Mouse (Mus musculus) CH12.LX (cell line): ENCODE results near the gene Mplkip. TPM values are rescaled to one million over a fixed set of nuclear protein-coding genes. Genes with fewer than 3 reads are reported as not detected.
A peak's percentile ranks its signal among the peaks of the same experiment; 100 is the strongest.

Source experiments
- DNase-seq: peaks from one replicate; pipeline ENCODE4 v3.0.0-alpha.2; 2013; ENCODE audit errors: extremely low read depth
- H3K27ac ChIP-seq: 2 replicates; pipeline ENCODE4 v1.5.1; 2012; ENCODE audit warnings: low read depth, mild to moderate bottlenecking, control low read depth, moderate library complexity; ENCODE audit not compliant: insufficient read depth
- H3K27me3 ChIP-seq: replicated peaks from 2 replicates; pipeline ENCODE3; 2012; ENCODE audit warnings: inconsistent platforms
- H3K36me3 ChIP-seq, 2 experiments: replicated peaks in 1 of 2; 2 replicates each; pipeline versions ENCODE3 to v1.6.1; 2012; ENCODE audit warnings: inconsistent platforms in 1 of 2, low read length in 1 of 2, mild to moderate bottlenecking in 1 of 2, mixed read lengths in 1 of 2, moderate library complexity in 1 of 2; ENCODE audit not compliant: control insufficient read depth in 1 of 2, insufficient read depth in 1 of 2
- H3K4me1 ChIP-seq, 2 experiments: 2 replicates each; pipeline ENCODE4 v1.6.1; 2012; ENCODE audit warnings: inconsistent platforms in 1 of 2, moderate library complexity in 1 of 2; ENCODE audit not compliant: insufficient read depth in 2 of 2, control insufficient read depth in 1 of 2
- H3K4me2 ChIP-seq: 2 replicates; pipeline ENCODE4 v1.6.1; 2012; ENCODE audit warnings: low read depth, mild to moderate bottlenecking, control low read depth; ENCODE audit not compliant: poor library complexity, insufficient read depth, severe bottlenecking
- H3K4me3 ChIP-seq, 3 experiments: fragments of 150-350 bp in 1 of 3; sonication (generic) in 1 of 3; replicated peaks in 1 of 3; 2 replicates each; pipeline versions ENCODE3 to v1.5.1; 2011 to 2012; ENCODE audit warnings: low read depth in 2 of 3, low read length in 2 of 3, mild to moderate bottlenecking in 2 of 3, moderate library complexity in 2 of 3, control low read depth in 1 of 3, improper control_type of control experiment in 1 of 3, inconsistent platforms in 1 of 3, mixed read lengths in 1 of 3; ENCODE audit not compliant: poor library complexity in 1 of 3
- H3K79me2 ChIP-seq: replicated peaks from 2 replicates; pipeline ENCODE4 v1.6.1; 2012; ENCODE audit warnings: mild to moderate bottlenecking, moderate library complexity; ENCODE audit not compliant: control insufficient read depth, poor library complexity, insufficient read depth, severe bottlenecking; ENCODE audit errors: extremely low read depth
- H3K9ac ChIP-seq: 2 replicates; pipeline ENCODE4 v1.6.1; 2012; ENCODE audit warnings: low read depth, mild to moderate bottlenecking, control low read depth, moderate library complexity; ENCODE audit not compliant: insufficient read depth
- H3K9me3 ChIP-seq: replicated peaks from 2 replicates; pipeline ENCODE3; 2012; ENCODE audit warnings: low read length, inconsistent platforms, mixed read lengths
- BHLHE40 ChIP-seq: IDR thresholded peaks from 2 replicates; pipeline ENCODE4 v1.6.1; 2011; ENCODE audit warnings: mild to moderate bottlenecking, low read depth, low read length, improper control_type of control experiment
- CHD2 ChIP-seq: IDR thresholded peaks from 2 replicates; pipeline ENCODE4 v1.6.1; 2011; ENCODE audit warnings: low read length, improper control_type of control experiment
- CTCF ChIP-seq, 2 experiments: IDR thresholded peaks in 1 of 2; conservative IDR thresholded peaks in 1 of 2; 2 replicates each; pipeline ENCODE4 v1.5.1; 2011 to 2012; ENCODE audit warnings: low read depth in 2 of 2, low read length in 2 of 2, improper control_type of control experiment in 1 of 2, inconsistent platforms in 1 of 2, mild to moderate bottlenecking in 1 of 2, moderate library complexity in 1 of 2
- E2F4 ChIP-seq: IDR thresholded peaks from 2 replicates; pipeline ENCODE4 v1.6.1; 2011; ENCODE audit warnings: low read depth, low read length, improper control_type of control experiment; ENCODE audit not compliant: insufficient replicate concordance
- EP300 ChIP-seq: IDR thresholded peaks from 2 replicates; pipeline ENCODE4 v1.6.1; 2011; ENCODE audit warnings: low read length, improper control_type of control experiment
- GABPA ChIP-seq: IDR thresholded peaks from 2 replicates; pipeline ENCODE4 v1.6.1; 2012; ENCODE audit warnings: low read depth, low read length, improper control_type of control experiment, inconsistent platforms; ENCODE audit not compliant: insufficient replicate concordance
- HCFC1 ChIP-seq: IDR thresholded peaks from 2 replicates; pipeline ENCODE4 v1.6.1; 2012; ENCODE audit warnings: low read depth, mild to moderate bottlenecking, inconsistent platforms, low read length, improper control_type of control experiment
- JUN ChIP-seq: IDR thresholded peaks from 2 replicates; pipeline ENCODE4 v1.6.1; 2011; ENCODE audit warnings: low read depth, mild to moderate bottlenecking, low read length, improper control_type of control experiment, moderate library complexity; ENCODE audit not compliant: insufficient read depth
- MAX ChIP-seq: IDR thresholded peaks from 2 replicates; pipeline ENCODE4 v1.6.1; 2011; ENCODE audit warnings: low read length, improper control_type of control experiment
- MEF2A ChIP-seq: IDR thresholded peaks from 2 replicates; pipeline ENCODE4 v1.6.1; 2014; ENCODE audit warnings: low read depth, mild to moderate bottlenecking, inconsistent platforms, low read length, improper control_type of control experiment, borderline replicate concordance
- MXI1 ChIP-seq: IDR thresholded peaks from 2 replicates; pipeline ENCODE4 v1.6.1; 2011; ENCODE audit warnings: mild to moderate bottlenecking, low read depth, low read length, improper control_type of control experiment
- MYC ChIP-seq: IDR thresholded peaks from 2 replicates; pipeline ENCODE4 v1.6.1; 2011; ENCODE audit warnings: low read depth, mild to moderate bottlenecking, improper control_type of control experiment, low read length
- NRF1 ChIP-seq: IDR thresholded peaks from 2 replicates; pipeline ENCODE4 v1.6.1; 2014; ENCODE audit warnings: low read depth, mild to moderate bottlenecking, inconsistent platforms, low read length, improper control_type of control experiment, moderate library complexity
- SMC3 ChIP-seq: IDR thresholded peaks from 2 replicates; pipeline ENCODE4 v1.6.1; 2011; ENCODE audit warnings: low read depth, low read length, improper control_type of control experiment
- TBP ChIP-seq: conservative IDR thresholded peaks from 2 replicates; pipeline ENCODE4 v1.6.1; 2011; ENCODE audit warnings: low read depth, low read length, improper control_type of control experiment
- UBTF ChIP-seq: IDR thresholded peaks from 2 replicates; pipeline ENCODE4 v1.6.1; 2012; ENCODE audit warnings: low read depth, mild to moderate bottlenecking, inconsistent platforms, low read length, improper control_type of control experiment, moderate library complexity
- USF1 ChIP-seq: IDR thresholded peaks from 2 replicates; pipeline ENCODE4 v1.6.1; 2014; ENCODE audit warnings: low read depth, mild to moderate bottlenecking, inconsistent platforms, low read length, improper control_type of control experiment
- USF2 ChIP-seq: conservative IDR thresholded peaks from 2 replicates; pipeline ENCODE4 v1.6.1; 2011; ENCODE audit warnings: low read depth, low read length, improper control_type of control experiment
- ZC3H11A ChIP-seq: IDR thresholded peaks from 2 replicates; pipeline ENCODE4 v1.6.1; 2012; ENCODE audit warnings: low read depth, mild to moderate bottlenecking, inconsistent platforms, low read length, improper control_type of control experiment
- ZNF384 ChIP-seq: IDR thresholded peaks from 2 replicates; pipeline ENCODE4 v1.6.1; 2012; ENCODE audit warnings: low read depth, low read length, improper control_type of control experiment, inconsistent platforms
- dilution Hi-C: fragments of 300-500 bp; cut with MboI; formaldehyde crosslinking; loops from 2 replicates; pipeline ENCODE4 v1.14.3; 2020; ENCODE audit warnings: low sequenced_read_pairs; ENCODE audit not compliant: extremely low pct_unique_long_range_greater_than_20kb, extremely low pct_ligation_motif_present
- in situ Hi-C: fragments of 300-500 bp; cut with MboI; formaldehyde crosslinking; loops from 3 replicates; pipeline ENCODE4 v1.14.3; 2019; ENCODE audit warnings: low sequenced_read_pairs, low pct_ligation_motif_present, low pct_unique_long_range_greater_than_20kb, mixed read lengths
- polyA plus RNA-seq: library from polyadenylated mRNA; unstranded; fragments of >175 nt; gene quantifications from 2 replicates; pipeline ENCODE4 v1.2.1, GENCODE M21; 2012; ENCODE audit warnings: low read depth; ENCODE audit not compliant: insufficient read length
- total RNA-seq, 2 experiments: library from RNA; depleted of rRNA; stranded (reverse); fragments of 300-350 nt in 1 of 2; fragments of >200 nt in 1 of 2; gene quantifications; 2 replicates each; pipeline ENCODE4 v1.2.3; 2012 to 2014

Mplkip gene
- total and polyA plus RNA-seq, 3 experiments, result 12.5 to 33.4 (median 30.0) TPM

DNA sequence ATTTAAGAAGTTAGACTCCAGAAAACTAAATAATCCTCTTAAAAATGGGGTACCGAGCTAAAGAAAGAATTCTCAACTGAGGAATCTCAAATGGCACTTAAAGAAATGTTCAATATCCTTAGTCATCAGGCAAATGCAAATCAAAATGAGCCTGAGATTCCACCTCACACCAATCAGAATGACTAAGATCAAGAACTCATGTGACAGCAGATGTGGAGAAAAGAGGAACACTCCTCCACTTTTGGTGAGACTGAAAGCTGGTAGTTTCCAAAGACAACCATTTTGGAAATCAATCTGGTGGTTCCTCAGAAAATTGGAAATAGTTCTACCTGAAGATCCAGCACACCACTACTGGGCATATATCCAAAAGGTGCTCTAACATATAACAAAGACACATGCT, 27.6 kb upstream of the Mplkip start:
- Histone ChIP-seq H3K27ac (no peak overlapping the region), H3K4me1 (peaks cover 0 to 9% of the 10 kb centered on the region in 2 experiments; a peak in 2 of 4 replicates), H3K27me3 (no peaks in the 10 kb centered on the region), H3K9ac (no peak overlapping the region), H3K4me2 (no peak overlapping the region), H3K36me3 (no peaks in the 10 kb centered on the region), H3K9me3 (no peaks in the 10 kb centered on the region), H3K79me2 (no peaks in the 10 kb centered on the region), H3K4me3 (no peak overlapping the region)
- peak; percentile 53 for DNase-seq
- TF ChIP-seq MEF2A (no peak), JUN (peak; percentile 38; the same call in 1 of the 2 replicates), TBP (no peak), USF1 (no peak), ZNF384 (no peak), BHLHE40 (peak; percentile 55), EP300 (peak; percentile 64; the same call in 1 of the 2 replicates)
- in situ Hi-C loops (no loop called here), dilution Hi-C loops (no loop called here)

DNA sequence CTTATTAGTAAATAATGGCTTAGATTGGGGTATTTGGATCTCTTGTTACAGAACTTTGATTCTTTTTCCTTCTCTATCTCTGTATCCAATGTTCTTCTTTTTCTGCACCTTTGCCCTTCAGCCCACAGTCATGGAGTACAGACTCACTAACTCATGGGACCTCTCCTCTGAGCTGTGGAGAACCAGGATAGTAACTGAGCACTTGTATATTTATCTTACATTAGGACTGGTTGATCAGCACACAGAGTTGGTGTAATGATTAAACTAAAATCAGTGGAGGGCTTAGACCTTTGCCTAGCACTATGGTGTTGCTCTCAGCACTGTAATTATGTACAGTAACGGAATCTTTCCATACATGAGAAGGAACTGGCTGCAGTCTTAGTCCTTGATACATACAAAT, 23.9 kb upstream of the Mplkip start:
- no peak overlapping the region for H3K9ac ChIP-seq
- no peaks in the 10 kb centered on the region for H3K36me3 ChIP-seq
- no peaks in the 10 kb centered on the region for H3K79me2 ChIP-seq
- DNase-seq, result no peak
- dilution Hi-C loops (no loop called here), in situ Hi-C loops (no loop called here)
- no peak overlapping the region for H3K27ac ChIP-seq
- H3K4me3 ChIP-seq, result no peak overlapping the region
- H3K27me3 ChIP-seq, result no peaks in the 10 kb centered on the region
- no peak overlapping the region for H3K4me2 ChIP-seq
- no peak for TF ChIP-seq HCFC1
- peaks cover 0 to 9% of the 10 kb centered on the region in 2 experiments; a peak in 2 of 4 replicates for H3K4me1 ChIP-seq
- no peaks in the 10 kb centered on the region for H3K9me3 ChIP-seq

GRCm38 (mm10) chr13:17689461-17689860, 5.5 kb upstream of the Mplkip start:
- H3K9me3 ChIP-seq, result no peaks in the 10 kb centered on the region
- dilution Hi-C loops, result no loop called here
- peaks cover 0 to 5% of the 10 kb centered on the region in 2 experiments; a peak in 2 of 4 replicates for H3K4me1 ChIP-seq
- TF ChIP-seq NRF1 (no peak), JUN (no peak), ZNF384 (no peak), CTCF (conservative IDR thresholded peaks at IDR 0.05 in 1 of 2, IDR thresholded peaks at IDR 0.05 in 1 of 2; ENCODE audit: low read depth in 2 of 2, low read length in 2 of 2) (no peak), MXI1 (no peak), ZC3H11A (no peak), MAX (no peak), MYC (no peak), USF2 (no peak), GABPA (no peak), SMC3 (no peak), E2F4 (no peak), UBTF (no peak), CHD2 (no peak), BHLHE40 (no peak), TBP (no peak)
- H3K4me3 ChIP-seq, result no peak overlapping the region
- no peaks in the 10 kb centered on the region for H3K79me2 ChIP-seq
- no peaks in the 10 kb centered on the region for H3K27me3 ChIP-seq
- H3K4me2 ChIP-seq, result no peak overlapping the region
- in situ Hi-C loops, result no loop called here
- H3K36me3 ChIP-seq, result no peaks in the 10 kb centered on the region
- H3K27ac ChIP-seq, result no peak overlapping the region
- no peak overlapping the region for H3K9ac ChIP-seq
- no peak for DNase-seq
